Mouse (Mus musculus): ENCODE measurements around the gene Camta1. TPM values are rescaled to one million over a fixed set of nuclear protein-coding genes. Genes with fewer than 3 reads are reported as not detected.

The Camta1 gene
- polyA plus RNA-seq, 1 experiment from 2014 or later = 137 TPM

GRCm38 (mm10) chr4:151535916-151536450 lies 325.7 kb downstream of the Camta1 start:
- Histone ChIP-seq H3K27ac (ENCODE audit: low read depth, low read length) (no peak overlapping the region), H3K4me2 (no peak overlapping the region), H3K9ac (ENCODE audit: low read depth, low read length) (no peak overlapping the region), H3K36me3 (ENCODE audit: control insufficient read depth, insufficient read depth, low read length) (no peaks in the 10 kb centered on the region), H3K4me3 (ENCODE audit: low read depth, low read length) (no peak overlapping the region), H3K9me3 (replicated peaks; ENCODE audit: control insufficient read depth, low read length) (no peaks in the 10 kb centered on the region), H3K4me1 (ENCODE audit: control insufficient read depth, insufficient read depth, low read length) (peaks cover 16% of the 10 kb centered on the region; the same call in 1 of the 2 replicates), H3K27me3 (ENCODE audit: control insufficient read depth, insufficient read depth, low read length) (no peaks in the 10 kb centered on the region)
- 36% methylated on average over 9 of the region's 9 CpGs for WGBS (ENCODE audit: insufficient replicate concordance)
- ATAC-seq (replicated peaks; ENCODE audit: insufficient number of reproducible peaks, low FRiP score, low TSS enrichment) = no peak

GRCm38 (mm10) chr4:151533451-151533850 lies 328.2 kb downstream of the Camta1 start:
- H3K9ac ChIP-seq (ENCODE audit: low read depth, low read length) = no peak overlapping the region
- H3K4me2 ChIP-seq = peak overlapping the region; percentile 9; the same call in 1 of the 2 replicates
- H3K27me3 ChIP-seq (ENCODE audit: control insufficient read depth, insufficient read depth, low read length) = no peaks in the 10 kb centered on the region
- H3K4me3 ChIP-seq (ENCODE audit: low read depth, low read length) = no peak overlapping the region
- H3K36me3 ChIP-seq (ENCODE audit: control insufficient read depth, insufficient read depth, low read length) = no peaks in the 10 kb centered on the region
- H3K4me1 ChIP-seq (ENCODE audit: control insufficient read depth, insufficient read depth, low read length) = peaks cover 16% of the 10 kb centered on the region; the same call in 1 of the 2 replicates
- ATAC-seq (replicated peaks; ENCODE audit: insufficient number of reproducible peaks, low FRiP score, low TSS enrichment) = no peak
- 23% methylated on average over 10 of the region's 10 CpGs for WGBS (ENCODE audit: insufficient replicate concordance)
- H3K9me3 ChIP-seq (replicated peaks; ENCODE audit: control insufficient read depth, low read length) = no peaks in the 10 kb centered on the region
- no peak overlapping the region for H3K27ac ChIP-seq (ENCODE audit: low read depth, low read length)

- 78% methylated on average over 4 of the region's 4 CpGs for WGBS (ENCODE audit: insufficient replicate concordance)
- no peak overlapping the region for H3K27ac ChIP-seq (ENCODE audit: low read depth, low read length)
- no peak for ATAC-seq (replicated peaks; ENCODE audit: insufficient number of reproducible peaks, low FRiP score, low TSS enrichment)
- no peaks in the 10 kb centered on the region for H3K27me3 ChIP-seq (ENCODE audit: control insufficient read depth, insufficient read depth, low read length)
- H3K9ac ChIP-seq (ENCODE audit: low read depth, low read length) = no peak overlapping the region
- H3K36me3 ChIP-seq (ENCODE audit: control insufficient read depth, insufficient read depth, low read length) = no peaks in the 10 kb centered on the region
- H3K4me2 ChIP-seq = no peak overlapping the region
- H3K4me1 ChIP-seq (ENCODE audit: control insufficient read depth, insufficient read depth, low read length) = peaks cover 4% of the 10 kb centered on the region; the same call in 1 of the 2 replicates
- H3K9me3 ChIP-seq (replicated peaks; ENCODE audit: control insufficient read depth, low read length) = no peaks in the 10 kb centered on the region
- no peak overlapping the region for H3K4me3 ChIP-seq (ENCODE audit: low read depth, low read length)
These were observed 333.2 kb downstream of the Camta1 start for GRCm38 (mm10) chr4:151528436-151528835.

- Histone ChIP-seq H3K4me1 (ENCODE audit: control insufficient read depth, insufficient read depth, low read length) (no peaks in the 10 kb centered on the region), H3K9ac (ENCODE audit: low read depth, low read length) (no peak overlapping the region), H3K4me3 (ENCODE audit: low read depth, low read length) (no peak overlapping the region), H3K27ac (ENCODE audit: low read depth, low read length) (no peak overlapping the region), H3K27me3 (ENCODE audit: control insufficient read depth, insufficient read depth, low read length) (no peaks in the 10 kb centered on the region), H3K36me3 (ENCODE audit: control insufficient read depth, insufficient read depth, low read length) (no peaks in the 10 kb centered on the region), H3K4me2 (no peak overlapping the region), H3K9me3 (replicated peaks; ENCODE audit: control insufficient read depth, low read length) (no peaks in the 10 kb centered on the region)
- WGBS (ENCODE audit: insufficient replicate concordance) = 95% methylated on average over 3 of the region's 3 CpGs
- ATAC-seq (replicated peaks; ENCODE audit: insufficient number of reproducible peaks, low FRiP score, low TSS enrichment) = no peak
These were observed 333.9 kb downstream of the Camta1 start for GRCm38 (mm10) chr4:151527763-151528162.

DNA sequence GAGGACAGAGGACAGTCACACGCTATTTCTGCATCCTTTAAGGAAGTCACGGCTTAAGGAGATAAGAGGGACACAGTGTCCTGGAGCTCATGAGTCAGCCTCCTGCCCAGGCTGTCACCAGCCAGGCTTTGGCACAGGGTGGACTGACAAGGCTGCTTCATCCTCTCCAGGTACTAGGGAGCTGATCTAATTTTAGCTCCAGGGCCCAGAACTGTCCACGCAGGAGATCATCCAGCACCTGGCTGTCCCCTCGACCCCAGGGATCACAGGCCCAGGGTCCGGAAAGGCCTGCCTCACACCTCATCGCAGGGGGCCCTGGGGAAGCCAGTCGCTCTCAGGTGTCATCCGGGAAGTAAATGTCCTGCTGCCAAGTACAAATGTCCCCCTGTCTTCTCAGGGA lies 341.6 kb downstream of the Camta1 start:
- no peaks in the 10 kb centered on the region for H3K9me3 ChIP-seq (replicated peaks; ENCODE audit: control insufficient read depth, low read length)
- peak overlapping the region; percentile 10; the same call in 1 of the 2 replicates for H3K4me2 ChIP-seq
- H3K4me3 ChIP-seq (ENCODE audit: low read depth, low read length) = no peak overlapping the region
- no peaks in the 10 kb centered on the region for H3K36me3 ChIP-seq (ENCODE audit: control insufficient read depth, insufficient read depth, low read length)
- 5% methylated on average over 8 of the region's 8 CpGs for WGBS (ENCODE audit: insufficient replicate concordance)
- H3K9ac ChIP-seq (ENCODE audit: low read depth, low read length) = no peak overlapping the region
- peaks cover 28% of the 10 kb centered on the region for H3K4me1 ChIP-seq (ENCODE audit: control insufficient read depth, insufficient read depth, low read length)
- peak; percentile 44 for ATAC-seq (replicated peaks; ENCODE audit: insufficient number of reproducible peaks, low FRiP score, low TSS enrichment)
- no peaks in the 10 kb centered on the region for H3K27me3 ChIP-seq (ENCODE audit: control insufficient read depth, insufficient read depth, low read length)
- H3K27ac ChIP-seq (ENCODE audit: low read depth, low read length) = no peak overlapping the region

DNA sequence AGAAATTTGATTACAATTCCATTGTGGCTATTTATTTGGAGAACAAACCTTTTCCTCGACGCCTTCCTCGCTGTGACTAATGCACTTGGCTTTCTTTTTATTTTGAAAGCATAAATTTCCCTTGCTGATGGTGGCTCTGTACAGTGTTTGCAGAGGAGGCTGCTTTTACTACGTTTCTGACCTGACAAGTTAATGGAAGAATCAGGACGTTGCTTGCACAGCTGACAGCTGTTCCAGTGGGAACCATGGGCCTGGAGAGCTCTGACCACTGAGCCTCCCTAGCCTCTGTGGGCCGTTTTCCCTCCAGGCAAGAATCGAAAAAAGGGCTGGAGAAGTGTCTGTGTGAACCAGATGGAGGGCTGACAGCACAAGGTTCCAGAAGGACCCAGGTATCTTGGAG lies 342.7 kb downstream of the Camta1 start:
- H3K4me2 ChIP-seq = no peak overlapping the region
- peaks cover 28% of the 10 kb centered on the region for H3K4me1 ChIP-seq (ENCODE audit: control insufficient read depth, insufficient read depth, low read length)
- 67% methylated on average over 7 of the region's 7 CpGs for WGBS (ENCODE audit: insufficient replicate concordance)
- H3K9ac ChIP-seq (ENCODE audit: low read depth, low read length) = no peak overlapping the region
- H3K4me3 ChIP-seq (ENCODE audit: low read depth, low read length) = no peak overlapping the region
- H3K27ac ChIP-seq (ENCODE audit: low read depth, low read length) = no peak overlapping the region
- no peaks in the 10 kb centered on the region for H3K9me3 ChIP-seq (replicated peaks; ENCODE audit: control insufficient read depth, low read length)
- ATAC-seq (replicated peaks; ENCODE audit: insufficient number of reproducible peaks, low FRiP score, low TSS enrichment) = no peak
- H3K27me3 ChIP-seq (ENCODE audit: control insufficient read depth, insufficient read depth, low read length) = no peaks in the 10 kb centered on the region
- H3K36me3 ChIP-seq (ENCODE audit: control insufficient read depth, insufficient read depth, low read length) = no peaks in the 10 kb centered on the region

- Histone ChIP-seq H3K27me3 (ENCODE audit: control insufficient read depth, insufficient read depth, low read length) (no peaks in the 10 kb centered on the region), H3K27ac (ENCODE audit: low read depth, low read length) (peak overlapping the region; percentile 62), H3K9me3 (replicated peaks; ENCODE audit: control insufficient read depth, low read length) (no peaks in the 10 kb centered on the region), H3K9ac (ENCODE audit: low read depth, low read length) (no peak overlapping the region), H3K4me2 (no peak overlapping the region), H3K4me3 (ENCODE audit: low read depth, low read length) (no peak overlapping the region), H3K36me3 (ENCODE audit: control insufficient read depth, insufficient read depth, low read length) (no peaks in the 10 kb centered on the region), H3K4me1 (ENCODE audit: control insufficient read depth, insufficient read depth, low read length) (peaks cover 28% of the 10 kb centered on the region)
- peak; percentile 37; the same call in 1 of the 2 replicates for ATAC-seq (replicated peaks; ENCODE audit: insufficient number of reproducible peaks, low FRiP score, low TSS enrichment)
- 34% methylated on average over 11 of the region's 11 CpGs for WGBS (ENCODE audit: insufficient replicate concordance)
These were observed 344.5 kb downstream of the Camta1 start for GRCm38 (mm10) chr4:151516998-151517799.

DNA sequence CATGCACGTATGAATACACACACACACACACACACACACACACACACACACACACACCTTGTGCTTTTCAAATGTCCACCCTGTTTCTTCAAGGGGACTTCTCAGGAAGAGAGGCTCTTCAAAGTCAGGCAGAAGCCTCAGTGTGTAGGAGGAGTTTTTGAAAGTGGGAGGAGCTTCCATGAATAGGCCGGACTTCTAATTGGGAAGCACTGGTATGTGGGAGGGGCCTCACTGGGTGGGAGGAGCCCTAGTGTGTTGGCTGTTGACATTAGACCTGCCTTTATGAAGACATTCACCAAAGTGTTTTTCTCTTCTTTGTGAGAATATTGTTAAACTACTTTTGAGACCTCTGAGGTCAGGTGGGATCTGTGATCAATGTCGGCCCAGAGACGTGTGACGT lies 346.4 kb downstream of the Camta1 start:
- Histone ChIP-seq H3K27me3 (ENCODE audit: control insufficient read depth, insufficient read depth, low read length) (no peaks in the 10 kb centered on the region), H3K4me3 (ENCODE audit: low read depth, low read length) (no peak overlapping the region), H3K9me3 (replicated peaks; ENCODE audit: control insufficient read depth, low read length) (no peaks in the 10 kb centered on the region), H3K4me1 (ENCODE audit: control insufficient read depth, insufficient read depth, low read length) (peaks cover 21% of the 10 kb centered on the region), H3K9ac (ENCODE audit: low read depth, low read length) (no peak overlapping the region), H3K36me3 (ENCODE audit: control insufficient read depth, insufficient read depth, low read length) (no peaks in the 10 kb centered on the region), H3K4me2 (no peak overlapping the region), H3K27ac (ENCODE audit: low read depth, low read length) (no peak overlapping the region)
- ATAC-seq (replicated peaks; ENCODE audit: insufficient number of reproducible peaks, low FRiP score, low TSS enrichment) = no peak
- WGBS (ENCODE audit: insufficient replicate concordance) = 79% methylated on average over 5 of the region's 5 CpGs
